Mouse (Mus musculus) neural tube, embryonic 12.5 days (tissue): ENCODE data around the gene Olfr1061. TPM values are rescaled to one million over a fixed set of nuclear protein-coding genes. Genes with fewer than 3 reads are reported as not detected.
"Not testable (repeated sequence)": the region's sequence is repeated elsewhere in the genome, so short reads cannot be mapped to it uniquely, and the experiment has no call there.

Source experiments
- ATAC-seq: fragments of 200-750 bp; cut with Nextera tagmentation; 2 replicates; pipeline ENCODE4 v1.8.0; 2017; ENCODE audit warnings: low read depth, mild to moderate bottlenecking, moderate TSS enrichment, moderate library complexity; ENCODE audit not compliant: low FRiP score
- H3K27ac ChIP-seq: fragments of 300-500 bp; sonication (generic); 2 replicates; pipeline ENCODE4 v1.5.1; 2016
- H3K27me3 ChIP-seq: fragments of 300-500 bp; sonication (generic); replicated peaks from 2 replicates; pipeline ENCODE4 v1.6.1; 2016; ENCODE audit warnings: mild to moderate bottlenecking
- H3K36me3 ChIP-seq: fragments of 300-500 bp; sonication (generic); 2 replicates; pipeline ENCODE4 v1.6.1; 2016; ENCODE audit warnings: mild to moderate bottlenecking
- H3K4me1 ChIP-seq: fragments of 300-500 bp; sonication (generic); 2 replicates; pipeline ENCODE4 v1.6.1; 2016
- H3K4me2 ChIP-seq: fragments of 300-500 bp; sonication (generic); replicated peaks from 2 replicates; pipeline ENCODE4 v1.6.1; 2016; ENCODE audit warnings: mild to moderate bottlenecking
- H3K4me3 ChIP-seq: fragments of 300-500 bp; sonication (generic); 2 replicates; pipeline ENCODE4 v1.5.1; 2016
- H3K9ac ChIP-seq: fragments of 300-500 bp; sonication (generic); 2 replicates; pipeline ENCODE4 v1.6.1; 2016; ENCODE audit warnings: mild to moderate bottlenecking
- H3K9me3 ChIP-seq: fragments of 300-500 bp; sonication (generic); 2 replicates; pipeline ENCODE4 v1.6.1; 2016; ENCODE audit warnings: mild to moderate bottlenecking
- WGBS: fragments of 180-500 bp; shearing (Covaris S2); methylation state at CpG from one replicate; pipeline ENCODE4 v1.1.7; 2016; 5-methylcytosine and 5-hydroxymethylcytosine counted together
- polyA plus RNA-seq: library from polyadenylated mRNA; unstranded; fragments of >200 nt; fragmentation: Nextera tagmentation; extraction: Ambion mirVana; gene quantifications from 2 replicates; pipeline ENCODE4 v1.2.1, GENCODE M21; 2016

Olfr1061 gene
- not detected in 2 replicates for polyA plus RNA-seq

DNA sequence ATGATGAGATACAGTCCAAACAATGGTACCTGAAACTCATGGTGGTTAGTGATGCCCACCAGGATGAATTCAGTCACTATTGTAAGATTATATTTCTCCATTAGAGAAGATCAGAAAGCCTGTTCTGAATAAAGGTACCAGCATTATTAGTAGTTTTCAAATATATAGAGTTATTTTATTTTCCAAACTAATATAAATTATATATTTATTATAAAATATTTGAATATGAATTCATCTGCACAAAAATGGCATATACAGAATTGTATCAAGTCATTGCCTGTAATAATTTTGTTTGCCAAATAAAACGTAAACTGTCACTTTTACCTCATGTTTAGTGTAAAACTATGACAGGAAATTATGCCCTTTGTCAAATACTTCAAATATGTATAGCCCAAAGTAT is at the start of gene Olfr1061:
Gene Olfr1061 (minus strand): TSS at position 101 of the 400 bp plus-strand sequence.
- Histone ChIP-seq H3K27me3 (no peaks in the 10 kb centered on the region), H3K4me1 (no peaks in the 10 kb centered on the region), H3K9ac (no peak within 1 kb of the TSS), H3K36me3 (no peaks in the 10 kb centered on the region), H3K4me2 (no peak within 1 kb of the TSS), H3K9me3 (no peaks in the 10 kb centered on the region), H3K4me3 (no peak within 1 kb of the TSS), H3K27ac (no peak within 1 kb of the TSS)
- ATAC-seq: no peak
- 86% methylated on average over 1 of the region's 1 CpGs for WGBS

DNA sequence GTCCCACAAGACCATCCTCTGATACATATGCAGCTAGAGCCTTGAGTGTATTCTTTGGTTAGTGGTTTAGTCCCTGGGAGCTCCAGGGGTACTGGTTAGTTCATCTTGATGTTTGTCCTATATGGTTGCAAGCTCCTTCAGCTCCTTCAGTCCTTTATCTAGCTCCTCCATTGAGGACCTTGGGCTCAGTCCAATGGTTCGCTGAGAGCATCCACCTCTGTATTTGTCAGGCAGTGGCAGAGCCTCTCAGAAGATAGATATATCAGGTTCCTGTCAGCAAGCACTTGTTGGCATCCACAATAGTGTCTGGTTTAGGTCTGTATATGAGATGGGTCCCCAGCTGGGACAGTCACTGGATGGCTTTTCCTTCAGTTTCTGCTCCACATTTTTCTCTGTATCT is 46.6 kb upstream of the Olfr1061 start:
- H3K4me2 ChIP-seq: no peak overlapping the region
- H3K9ac ChIP-seq: no peak overlapping the region
- H3K9me3 ChIP-seq: no peaks in the 10 kb centered on the region
- H3K36me3 ChIP-seq: no peaks in the 10 kb centered on the region
- H3K27ac ChIP-seq: no peak overlapping the region
- H3K27me3 ChIP-seq: no peaks in the 10 kb centered on the region
- WGBS: 91% methylated on average over 1 of the region's 1 CpGs
- H3K4me3 ChIP-seq: no peak overlapping the region
- no peaks in the 10 kb centered on the region for H3K4me1 ChIP-seq
- ATAC-seq: no peak

DNA sequence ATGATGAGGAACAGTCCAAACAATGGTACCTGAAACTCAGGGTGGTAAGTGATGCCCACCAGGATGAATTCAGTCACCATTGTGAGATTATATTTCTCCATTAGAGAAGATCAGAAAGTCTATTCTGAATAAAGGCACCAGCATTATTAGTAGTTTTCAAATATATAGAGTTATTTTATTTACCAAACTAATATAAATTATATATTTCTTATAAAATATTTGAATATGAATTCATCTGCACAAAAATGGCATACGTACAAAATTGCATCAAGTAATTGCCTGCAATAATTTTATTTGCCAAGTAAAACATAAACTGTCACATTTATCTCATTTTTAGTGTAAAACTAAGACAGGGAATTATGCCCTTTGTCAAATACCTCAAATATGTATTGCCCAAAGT is 42.3 kb upstream of the Olfr1061 start, which contains the start of gene Olfr1066:
Gene Olfr1066 (minus strand): TSS at position 101 of the 400 bp plus-strand sequence.
- Histone ChIP-seq H3K4me1 (no peaks in the 10 kb centered on the region), H3K27ac (no peak within 1 kb of the TSS), H3K9me3 (no peaks in the 10 kb centered on the region), H3K36me3 (no peaks in the 10 kb centered on the region), H3K27me3 (no peaks in the 10 kb centered on the region), H3K9ac (no peak within 1 kb of the TSS), H3K4me2 (no peak within 1 kb of the TSS), H3K4me3 (no peak within 1 kb of the TSS)
- WGBS: 88% methylated on average over 1 of the region's 1 CpGs
- ATAC-seq: no peak

DNA sequence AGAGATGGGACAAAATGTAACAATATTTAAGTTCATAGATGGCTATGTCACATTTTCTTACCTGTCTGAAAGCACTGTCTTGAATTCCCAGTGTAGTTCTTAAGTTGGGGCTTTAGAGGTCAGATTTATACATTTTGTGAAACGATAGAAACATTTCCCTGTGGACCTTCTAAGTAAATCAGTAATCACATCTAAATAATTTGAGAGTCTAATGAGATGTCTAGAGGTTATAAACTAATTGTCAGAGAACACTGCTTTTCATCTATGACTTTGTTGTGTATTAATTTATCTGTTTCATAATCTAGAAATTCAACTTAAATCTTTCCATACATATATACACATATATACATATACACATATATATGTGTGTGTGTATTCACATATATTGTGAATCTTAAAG is 36.6 kb upstream of the Olfr1061 start, which contains the start of gene Olfr1065:
Gene Olfr1065 (minus strand): TSS at position 101 of the 400 bp plus-strand sequence.
- not testable (repeated sequence) for H3K4me2 ChIP-seq, H3K4me3 ChIP-seq, H3K4me1 ChIP-seq, H3K27me3 ChIP-seq, H3K9ac ChIP-seq, ATAC-seq, H3K36me3 ChIP-seq, H3K9me3 ChIP-seq, H3K27ac ChIP-seq
- 69% methylated on average over 1 of the region's 1 CpGs for WGBS

DNA sequence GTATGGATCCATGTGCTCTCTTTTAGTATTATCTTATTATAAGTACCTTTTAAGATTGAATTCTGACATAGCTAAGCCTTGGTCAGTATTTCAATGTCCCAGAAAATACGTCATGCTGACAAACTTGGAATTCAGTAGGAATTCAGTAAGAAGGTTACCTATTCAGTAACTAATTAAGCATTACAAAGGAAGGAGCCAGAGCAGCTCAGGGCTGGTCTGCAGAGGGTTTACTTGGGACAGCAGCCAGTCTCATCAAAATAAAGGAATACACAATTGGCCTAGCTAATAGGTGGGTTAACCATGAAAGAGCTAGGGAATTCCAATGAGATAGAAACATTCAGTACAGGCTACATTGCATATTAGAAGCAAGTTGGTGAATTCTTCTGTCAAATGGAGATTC is 28.3 kb upstream of the Olfr1061 start:
- not testable (repeated sequence) for H3K36me3 ChIP-seq, H3K27ac ChIP-seq, H3K4me1 ChIP-seq, H3K4me2 ChIP-seq, ATAC-seq, H3K9ac ChIP-seq, H3K4me3 ChIP-seq, H3K9me3 ChIP-seq, H3K27me3 ChIP-seq
- 76% methylated on average over 1 of the region's 1 CpGs for WGBS

DNA sequence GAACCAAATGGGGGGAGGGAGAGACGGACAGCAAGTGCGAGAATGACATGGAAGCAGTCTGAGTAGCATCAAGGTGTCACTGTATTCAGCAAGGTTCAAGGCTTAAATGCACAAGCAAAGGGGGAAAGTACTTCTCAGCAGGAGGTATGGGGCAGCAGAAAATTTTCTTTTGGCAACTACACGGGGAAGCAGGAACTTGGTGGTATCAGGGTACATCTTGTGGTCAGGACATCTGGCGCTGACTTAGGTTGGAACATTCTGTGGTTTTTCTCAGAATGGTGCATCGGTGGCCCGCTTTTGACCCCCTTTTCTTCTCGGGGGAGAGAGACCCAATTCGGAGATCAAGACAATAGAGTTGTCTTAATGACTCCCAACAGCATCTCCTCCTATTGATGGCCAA is 14.7 kb upstream of the Olfr1061 start:
- H3K36me3 ChIP-seq, H3K4me3 ChIP-seq, H3K4me2 ChIP-seq, ATAC-seq, H3K9ac ChIP-seq, H3K27ac ChIP-seq, H3K4me1 ChIP-seq, H3K27me3 ChIP-seq, H3K9me3 ChIP-seq: not testable (repeated sequence)
- WGBS: 92% methylated on average over 8 of the region's 8 CpGs

DNA sequence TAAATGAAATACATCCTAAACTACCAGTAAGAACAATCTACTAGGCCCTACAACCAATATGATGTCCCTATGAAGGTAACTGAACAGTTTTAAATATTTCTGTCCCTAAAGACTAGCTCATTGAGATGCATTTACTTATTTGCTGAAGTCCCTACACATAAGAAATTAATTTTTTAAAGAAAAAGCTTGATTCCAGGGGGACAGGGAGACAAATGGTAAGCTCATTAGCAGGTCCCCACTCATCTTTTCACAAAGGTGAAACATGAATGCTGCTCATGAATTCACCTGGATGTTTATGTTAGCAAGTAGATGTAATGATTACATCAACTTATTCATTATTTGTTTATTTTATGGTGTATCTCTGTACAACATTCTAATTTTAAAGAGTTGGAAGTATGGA is 12.8 kb upstream of the Olfr1061 start, which contains the start of gene Olfr1062:
Gene Olfr1062 (minus strand): TSS at position 101 of the 400 bp plus-strand sequence.
- not testable (repeated sequence) for H3K27ac ChIP-seq, H3K4me2 ChIP-seq, ATAC-seq, H3K36me3 ChIP-seq, H3K4me3 ChIP-seq, H3K4me1 ChIP-seq, H3K9ac ChIP-seq, H3K9me3 ChIP-seq, H3K27me3 ChIP-seq

DNA sequence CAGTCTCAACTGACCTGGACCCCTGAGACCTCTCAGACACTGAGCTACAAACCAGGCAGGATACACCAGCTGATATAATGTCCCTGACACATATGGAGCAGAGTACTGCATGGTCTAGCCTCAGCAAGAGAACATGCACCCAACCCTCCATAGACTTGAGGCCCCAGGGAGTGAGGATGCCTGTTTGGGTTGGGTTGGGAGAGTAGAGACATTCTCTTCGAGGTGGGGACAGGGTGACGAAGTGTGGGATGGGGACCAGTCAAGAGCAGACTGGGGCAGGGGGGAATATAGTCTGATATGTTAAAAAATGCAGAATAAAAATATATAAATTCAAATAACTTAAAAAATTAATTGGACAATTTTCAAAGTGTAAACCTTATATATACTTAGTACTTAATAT is 18.7 kb downstream of the Olfr1061 start:
- no peaks in the 10 kb centered on the region for H3K4me1 ChIP-seq
- no peak overlapping the region for H3K27ac ChIP-seq
- no peaks in the 10 kb centered on the region for H3K36me3 ChIP-seq
- H3K9ac ChIP-seq: no peak overlapping the region
- no peak for ATAC-seq
- no peak overlapping the region for H3K4me3 ChIP-seq
- no peaks in the 10 kb centered on the region for H3K9me3 ChIP-seq
- no peaks in the 10 kb centered on the region for H3K27me3 ChIP-seq
- H3K4me2 ChIP-seq: no peak overlapping the region
- 95% methylated on average over 2 of the region's 2 CpGs for WGBS

DNA sequence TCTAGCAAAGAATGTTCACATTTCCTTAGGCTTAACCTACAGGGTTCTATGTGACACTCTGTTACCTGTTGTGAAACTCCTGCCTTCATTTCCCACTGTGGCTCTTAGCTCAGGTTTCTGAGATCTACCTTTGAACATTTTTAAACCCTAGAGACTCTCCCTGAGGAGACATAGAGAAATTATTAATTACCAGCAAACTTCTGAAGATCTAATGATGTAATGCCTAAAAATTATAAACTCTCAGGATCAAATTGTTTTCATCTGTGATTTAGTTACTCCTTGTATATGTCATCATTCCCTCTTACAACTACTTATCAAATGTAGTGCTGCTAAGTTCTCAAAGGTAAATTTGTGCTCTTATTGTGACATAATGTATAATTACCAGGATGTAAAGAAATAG is 25.4 kb downstream of the Olfr1061 start, which contains the start of gene Olfr1058:
Gene Olfr1058 (minus strand): TSS at position 101 of the 400 bp plus-strand sequence.
- not testable (repeated sequence) for H3K27ac ChIP-seq, H3K9me3 ChIP-seq, H3K4me1 ChIP-seq, H3K4me3 ChIP-seq, H3K4me2 ChIP-seq, H3K27me3 ChIP-seq, H3K9ac ChIP-seq, H3K36me3 ChIP-seq, ATAC-seq

DNA sequence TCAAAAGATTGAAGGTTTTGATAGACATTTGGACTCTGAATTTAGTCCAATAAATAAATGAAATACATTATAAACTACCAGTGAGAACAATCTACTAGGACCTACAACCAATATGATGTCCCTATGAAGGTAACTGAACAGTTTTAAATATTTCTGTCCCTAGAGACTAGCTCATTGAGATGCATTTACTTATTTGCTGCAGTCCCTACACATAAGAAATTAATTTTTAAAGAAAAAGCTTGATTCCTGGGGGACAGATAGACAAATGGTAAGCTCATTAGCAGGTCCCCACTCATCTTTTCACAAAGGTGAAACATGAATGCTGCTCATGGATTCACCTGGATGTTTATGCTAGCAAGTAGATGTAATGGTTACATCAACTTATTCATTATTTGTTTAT is 35.6 kb downstream of the Olfr1061 start, which contains the start of gene Olfr1057:
Gene Olfr1057 (minus strand): TSS at position 101 of the 400 bp plus-strand sequence.
- no peak within 1 kb of the TSS for H3K4me3 ChIP-seq
- no peak within 1 kb of the TSS for H3K9ac ChIP-seq
- H3K27ac ChIP-seq: no peak within 1 kb of the TSS
- H3K27me3 ChIP-seq: no peaks in the 10 kb centered on the region
- H3K4me1 ChIP-seq: no peaks in the 10 kb centered on the region
- no peak for ATAC-seq
- no peak within 1 kb of the TSS for H3K4me2 ChIP-seq
- H3K36me3 ChIP-seq: no peaks in the 10 kb centered on the region
- no peaks in the 10 kb centered on the region for H3K9me3 ChIP-seq

DNA sequence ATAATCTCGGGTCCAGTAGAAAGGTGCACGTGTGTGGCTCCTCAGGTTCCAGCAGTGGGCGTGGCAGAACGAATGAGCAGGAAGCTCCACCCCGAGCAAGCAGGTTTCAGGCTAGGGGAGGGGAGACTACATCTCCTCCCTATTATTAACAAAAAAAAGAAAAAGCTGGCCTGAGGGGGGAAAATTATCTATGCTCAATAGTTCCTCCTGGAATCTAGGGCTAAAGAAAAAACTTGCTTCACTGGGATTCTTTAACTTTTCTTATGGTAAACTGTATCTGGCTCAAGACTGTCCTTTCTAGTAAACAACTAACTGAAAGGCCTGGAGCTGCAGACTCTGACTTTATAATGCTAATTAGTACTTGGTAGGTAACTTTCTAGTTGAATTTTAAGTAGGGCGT is 47.5 kb downstream of the Olfr1061 start:
- not testable (repeated sequence) for H3K4me2 ChIP-seq, H3K36me3 ChIP-seq, H3K4me1 ChIP-seq, H3K4me3 ChIP-seq, H3K27ac ChIP-seq, H3K27me3 ChIP-seq, H3K9ac ChIP-seq, H3K9me3 ChIP-seq, ATAC-seq
- WGBS: no CpG with 5 or more reads among the region's 6 CpGs
